Comparison of ENCODE assay signal across 12 mouse cellular contexts in the genomic region with DNA sequence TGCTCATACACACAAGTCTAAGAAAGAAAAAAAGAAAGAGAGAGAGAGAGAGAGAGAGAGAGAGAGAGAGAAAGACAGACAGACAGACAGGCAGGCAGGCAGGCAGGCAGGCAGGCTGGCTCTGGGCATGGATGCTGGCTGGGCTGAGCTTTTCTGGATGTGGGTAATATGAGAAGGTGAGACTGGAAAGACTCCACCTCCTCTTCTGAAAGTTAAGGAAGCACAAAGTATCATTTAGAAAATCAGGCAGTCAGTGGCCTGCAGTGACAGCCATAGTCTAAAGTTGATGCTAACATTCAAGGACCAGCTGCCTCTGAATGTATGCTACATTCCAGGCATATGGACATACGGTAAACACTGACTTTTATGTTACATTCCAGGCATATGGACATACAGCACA. TPM values are rescaled to one million over a fixed set of nuclear protein-coding genes. Genes with fewer than 3 reads are reported as not detected.
DNase-seq lines count a peak whose midpoint lies in the region; ATAC-seq and TF ChIP-seq lines count a peak whose summit lies in the region.
"Had no signal": no experiment of that assay in that cellular context is flagged by ENCODE, and none has a peak within 500 bp of the region (broad histone marks: within the 10 kb centered on the region; RNA-seq: fewer than 3 reads in every experiment).

No protein-coding gene starts in this region.

- no peaks in the 10 kb centered on the region for H3K9me3 ChIP-seq in forebrain, embryonic 13.5 days (replicated peaks)
- no peaks in the 10 kb centered on the region for H3K9me3 ChIP-seq in forebrain, embryonic 11.5 days (ENCODE audit: control insufficient read depth, low read length)
- H3K9me3 ChIP-seq in lung, embryonic 14.5 days (ENCODE audit: low read depth, low read length), result no peaks in the 10 kb centered on the region
- H3K9me3 ChIP-seq in limb, embryonic 13.5 days, result no peaks in the 10 kb centered on the region

- ATAC-seq in forebrain, embryonic 13.5 days, result no peak
- ATAC-seq in forebrain, embryonic 11.5 days (replicated peaks; ENCODE audit: low FRiP score), result no peak
- peak; percentile 8; the same call in 1 of the 2 replicates for ATAC-seq in lung, embryonic 14.5 days (ENCODE audit: insufficient read depth)
- ATAC-seq in limb, embryonic 13.5 days (ENCODE audit: low FRiP score, low read depth), result no peak

- peak overlapping the region; percentile 48; the same call in 1 of the 2 replicates for H3K27ac ChIP-seq in forebrain, embryonic 13.5 days
- no peak overlapping the region for H3K27ac ChIP-seq in forebrain, embryonic 11.5 days (ENCODE audit: low read depth, low read length)
- peak overlapping the region; percentile 70; the same call in 1 of the 2 replicates for H3K27ac ChIP-seq in lung, embryonic 14.5 days (ENCODE audit: low read depth)
- peak overlapping the region; percentile 79 for H3K27ac ChIP-seq in limb, embryonic 13.5 days

- no peaks in the 10 kb centered on the region for H3K27me3 ChIP-seq in forebrain, embryonic 13.5 days
- no peaks in the 10 kb centered on the region for H3K27me3 ChIP-seq in forebrain, embryonic 11.5 days (ENCODE audit: control insufficient read depth, insufficient read depth, low read length)
- H3K27me3 ChIP-seq in lung, embryonic 14.5 days (ENCODE audit: insufficient read depth, low read length), result no peaks in the 10 kb centered on the region
- no peaks in the 10 kb centered on the region for H3K27me3 ChIP-seq in limb, embryonic 13.5 days

- H3K4me2 ChIP-seq in forebrain, embryonic 13.5 days, result no peak overlapping the region
- H3K4me2 ChIP-seq in forebrain, embryonic 11.5 days (ENCODE audit: low read depth, low read length, severe bottlenecking), result no peak overlapping the region
- no peak overlapping the region for H3K4me2 ChIP-seq in lung, embryonic 14.5 days
- peak overlapping the region; percentile 23 for H3K4me2 ChIP-seq in limb, embryonic 13.5 days (replicated peaks)

- no peak for TF ChIP-seq CTCF in lung, embryonic 14.5 days (IDR thresholded peaks at IDR 0.05; ENCODE audit: low read depth)

- peaks cover 24% of the 10 kb centered on the region for H3K36me3 ChIP-seq in forebrain, embryonic 13.5 days (ENCODE audit: poor library complexity, severe bottlenecking)
- peaks cover 3% of the 10 kb centered on the region; the same call in 1 of the 2 replicates for H3K36me3 ChIP-seq in forebrain, embryonic 11.5 days (ENCODE audit: control insufficient read depth, insufficient read depth, low read length)
- H3K36me3 ChIP-seq in lung, embryonic 14.5 days (ENCODE audit: insufficient read depth), result peaks cover 39% of the 10 kb centered on the region
- H3K36me3 ChIP-seq in limb, embryonic 13.5 days, result peaks cover 25% of the 10 kb centered on the region

- intact Hi-C loops in left cerebral cortex, postnatal 36 days (cut with DNase I), result loop anchor here (1.0 to 5.0 kb wide), 2 partner anchors 11 to 77 kb away; a partner anchor contains a TSS

- peaks cover 37% of the 10 kb centered on the region for H3K4me1 ChIP-seq in forebrain, embryonic 13.5 days
- 0 out of 2 replicates have a peak, but pooled peaks cover 2% of the 10 kb centered on the region for H3K4me1 ChIP-seq in forebrain, embryonic 11.5 days (replicated peaks; ENCODE audit: control insufficient read depth, insufficient read depth, low read length)
- peaks cover 7% of the 10 kb centered on the region; the same call in 1 of the 2 replicates for H3K4me1 ChIP-seq in lung, embryonic 14.5 days (ENCODE audit: insufficient read depth)
- peaks cover 40% of the 10 kb centered on the region for H3K4me1 ChIP-seq in limb, embryonic 13.5 days

- WGBS in forebrain, embryonic 13.5 days, result 83% methylated on average over 1 of the region's 1 CpGs
- WGBS in forebrain, embryonic 11.5 days, result 73% methylated on average over 1 of the region's 1 CpGs
- WGBS in lung, embryonic 14.5 days, result 6% methylated on average over 1 of the region's 1 CpGs
- 6% methylated on average over 1 of the region's 1 CpGs for WGBS in limb, embryonic 13.5 days

- H3K9ac ChIP-seq in forebrain, embryonic 13.5 days, result no peak overlapping the region
- no peak overlapping the region for H3K9ac ChIP-seq in forebrain, embryonic 11.5 days (ENCODE audit: low read length)
- no peak overlapping the region for H3K9ac ChIP-seq in lung, embryonic 14.5 days
- H3K9ac ChIP-seq in limb, embryonic 13.5 days, result peak overlapping the region; percentile 43; the same call in 1 of the 2 replicates

- DNase-seq in forebrain, embryonic 11.5 days (ENCODE audit: low spot score), result no peak
- DNase-seq in lung, embryonic 14.5 days, result peak; percentile 63
- no peak for DNase-seq in lung, postnatal 25 days (ENCODE audit: low spot score)
- DNase-seq in embryo, embryonic 9.5 days (ENCODE audit: extremely low spot score), result peak; percentile 24
- no peak for DNase-seq in spleen, postnatal 36 days (ENCODE audit: low spot score in 2 of 2)
- no peak for DNase-seq in left cerebral cortex, postnatal 36 days (ENCODE audit: low spot score in 2 of 2)
- DNase-seq: adrenal gland, postnatal 14 days; cerebellum, adult 8-10 months; lung, adult 18-20 months had no signal

- H3K4me3 ChIP-seq in forebrain, embryonic 13.5 days, result no peak overlapping the region
- H3K4me3 ChIP-seq in forebrain, embryonic 11.5 days (ENCODE audit: low read depth, low read length), result no peak overlapping the region
- H3K4me3 ChIP-seq in lung, embryonic 14.5 days (ENCODE audit: low read depth, low read length), result no peak overlapping the region
- no peak overlapping the region for H3K4me3 ChIP-seq in limb, embryonic 13.5 days

RNA-seq across cellular contexts. Expression of a gene that starts 11.5 kb away (rescaled TPM):
- 165 and 173 TPM in 2 replicates for polyA plus RNA-seq in forebrain, embryonic 13.5 days (2015; fragmentation: Nextera tagmentation; extraction: Ambion mirVana)
- 134 and 145 TPM in 2 replicates for polyA plus RNA-seq in forebrain, embryonic 11.5 days (2014; fragmentation: Nextera tagmentation; extraction: Ambion mirVana)
- 127 and 129 TPM in 2 replicates for polyA plus RNA-seq in lung, embryonic 14.5 days (2014; fragmentation: Nextera tagmentation; extraction: Ambion mirVana)
- polyA plus RNA-seq in limb, embryonic 13.5 days (2015; fragmentation: Nextera tagmentation; extraction: Ambion mirVana), result 140 and 142 TPM in 2 replicates
- 10 to 100 TPM; 61.2 to 77.2 TPM for total RNA-seq in left cerebral cortex, postnatal 36 days (2021)

RNA-seq across cellular contexts. Expression of a gene that starts 12.4 kb away (rescaled TPM):
- polyA plus RNA-seq in forebrain, embryonic 13.5 days (2015; fragmentation: Nextera tagmentation; extraction: Ambion mirVana), result 0.62 and 0.88 TPM in 2 replicates
- 0.49 and 1.6 TPM in 2 replicates for polyA plus RNA-seq in forebrain, embryonic 11.5 days (2014; fragmentation: Nextera tagmentation; extraction: Ambion mirVana)
- polyA plus RNA-seq in lung, embryonic 14.5 days (2014; fragmentation: Nextera tagmentation; extraction: Ambion mirVana), result 0.69 and 0.89 TPM in 2 replicates
- 1.9 and 2.0 TPM in 2 replicates for polyA plus RNA-seq in limb, embryonic 13.5 days (2015; fragmentation: Nextera tagmentation; extraction: Ambion mirVana)
- not detected for total RNA-seq in left cerebral cortex, postnatal 36 days (2021)
- total RNA-seq: layer of hippocampus, postnatal 10 days had no signal

RNA-seq across cellular contexts. Expression of a gene that starts 19.8 kb away (rescaled TPM):
- polyA plus RNA-seq in forebrain, embryonic 13.5 days (2015; fragmentation: Nextera tagmentation; extraction: Ambion mirVana), result 17.6 and 20.6 TPM in 2 replicates
- 18.2 and 18.9 TPM in 2 replicates for polyA plus RNA-seq in forebrain, embryonic 11.5 days (2014; fragmentation: Nextera tagmentation; extraction: Ambion mirVana)
- polyA plus RNA-seq in lung, embryonic 14.5 days (2014; fragmentation: Nextera tagmentation; extraction: Ambion mirVana), result 32.1 and 33.7 TPM in 2 replicates
- polyA plus RNA-seq in limb, embryonic 13.5 days (2015; fragmentation: Nextera tagmentation; extraction: Ambion mirVana), result 20.1 and 20.2 TPM in 2 replicates
- 10 to 100 TPM; 70.3 to 89.3 TPM for total RNA-seq in left cerebral cortex, postnatal 36 days (2021)

RNA-seq across cellular contexts. Expression of a gene that starts 59.0 kb away (rescaled TPM):
- 136 and 152 TPM in 2 replicates for polyA plus RNA-seq in forebrain, embryonic 13.5 days (2015; fragmentation: Nextera tagmentation; extraction: Ambion mirVana)
- polyA plus RNA-seq in forebrain, embryonic 11.5 days (2014; fragmentation: Nextera tagmentation; extraction: Ambion mirVana), result 99.2 and 108 TPM in 2 replicates
- 74.6 and 81.0 TPM in 2 replicates for polyA plus RNA-seq in lung, embryonic 14.5 days (2014; fragmentation: Nextera tagmentation; extraction: Ambion mirVana)
- 82.5 and 83.5 TPM in 2 replicates for polyA plus RNA-seq in limb, embryonic 13.5 days (2015; fragmentation: Nextera tagmentation; extraction: Ambion mirVana)
- 100 to 1,000 TPM; 305 to 349 TPM for total RNA-seq in left cerebral cortex, postnatal 36 days (2021)

Comparison
In these comparisons a context has a peak if more than half of its experiments do, and no peak if none do; other contexts are left out.
1. DNase-seq: peak in lung, embryonic 14.5 days (single experiment) and embryo, embryonic 9.5 days (single experiment); none in forebrain, embryonic 11.5 days (single experiment), lung, postnatal 25 days (single experiment), spleen, postnatal 36 days (0 of 2) and left cerebral cortex, postnatal 36 days (0 of 2).